Comparison of ENCODE assay signal across 9 mouse cellular contexts in genomic region chr11:74634490-74635275, GRCm38 (mm10). TPM values are rescaled to one million over a fixed set of nuclear protein-coding genes. Genes with fewer than 3 reads are reported as not detected.
DNase-seq lines count a peak whose midpoint lies in the region; ATAC-seq lines count a peak whose summit lies in the region.
"Had no signal": no experiment of that assay in that cellular context is flagged by ENCODE, and none has a peak within 500 bp of the region (broad histone marks: within the 10 kb centered on the region; RNA-seq: fewer than 3 reads in every experiment).

No protein-coding gene starts in this region.

- H3K27ac ChIP-seq in liver, embryonic 12.5 days: no peak overlapping the region
- no peak overlapping the region for H3K27ac ChIP-seq in neural tube, embryonic 11.5 days (ENCODE audit: low read depth, low read length)

- intact Hi-C loops in left cerebral cortex, postnatal 25 days (cut with DNase I): loop anchor here (5.0 kb wide), 2 partner anchors 88 to 203 kb away; partner anchors contain the start of gene Pafah1b1

- no peaks in the 10 kb centered on the region for H3K9me3 ChIP-seq in liver, embryonic 12.5 days (replicated peaks)
- no peaks in the 10 kb centered on the region for H3K9me3 ChIP-seq in neural tube, embryonic 11.5 days (ENCODE audit: control insufficient read depth, low read length)

- 65% methylated on average over 5 of the region's 5 CpGs for WGBS in liver, embryonic 12.5 days (ENCODE audit: insufficient replicate concordance)
- 67% methylated on average over 5 of the region's 5 CpGs for WGBS in neural tube, embryonic 11.5 days

- no peak overlapping the region for H3K4me3 ChIP-seq in liver, embryonic 12.5 days
- no peak overlapping the region for H3K4me3 ChIP-seq in neural tube, embryonic 11.5 days (ENCODE audit: low read depth, low read length)
- H3K4me3 ChIP-seq: myocyte had no signal

- ATAC-seq in liver, embryonic 12.5 days: no peak
- ATAC-seq in neural tube, embryonic 11.5 days (ENCODE audit: insufficient read depth, low FRiP score, low TSS enrichment): no peak

- peak; percentile 53 for DNase-seq in liver
- peak; percentile 50 for DNase-seq in MEL-GATA-1-ER (ENCODE audit: extremely low read depth, low read depth)
- DNase-seq in cerebellum, adult 11-12 months: peak; percentile 68
- DNase-seq in heart, adult 8-10 months (ENCODE audit: low spot score): peak; percentile 77
- DNase-seq in left cerebral cortex, postnatal 25 days (ENCODE audit: low spot score in 2 of 2): peak; percentile 71 to 79
- DNase-seq in neural tube, embryonic 11.5 days (ENCODE audit: low spot score): peak; percentile 70
- DNase-seq in thymus, postnatal 36 days: peak; percentile 45 to 46

- peaks cover 26% of the 10 kb centered on the region for H3K4me1 ChIP-seq in liver, embryonic 12.5 days
- peaks cover 3% of the 10 kb centered on the region; the same call in 1 of the 2 replicates for H3K4me1 ChIP-seq in neural tube, embryonic 11.5 days (ENCODE audit: control insufficient read depth, insufficient read depth, low read length)

- no peak overlapping the region for H3K9ac ChIP-seq in liver, embryonic 12.5 days
- H3K9ac ChIP-seq in neural tube, embryonic 11.5 days (ENCODE audit: low read length): no peak overlapping the region

- no peak overlapping the region for H3K4me2 ChIP-seq in liver, embryonic 12.5 days
- H3K4me2 ChIP-seq in neural tube, embryonic 11.5 days (ENCODE audit: low read depth): no peak overlapping the region

- peaks cover 87% of the 10 kb centered on the region for H3K36me3 ChIP-seq in liver, embryonic 12.5 days
- no peaks in the 10 kb centered on the region for H3K36me3 ChIP-seq in neural tube, embryonic 11.5 days (ENCODE audit: control insufficient read depth, insufficient read depth, low read length)

- peaks cover 48% of the 10 kb centered on the region for H3K27me3 ChIP-seq in liver, embryonic 12.5 days (replicated peaks)
- H3K27me3 ChIP-seq in neural tube, embryonic 11.5 days (ENCODE audit: control insufficient read depth, insufficient read depth, low read length): peaks cover 2% of the 10 kb centered on the region

RNA-seq across cellular contexts. Expression of gene Cluh, which starts 14.6 kb away (rescaled TPM):
- 49.6 and 50.1 TPM in 2 replicates for polyA plus RNA-seq in liver, embryonic 12.5 days (2016; fragmentation: Nextera tagmentation; extraction: Ambion mirVana)
- total RNA-seq in heart, adult 8-10 months (2022): 100 to 1,000 TPM; 210 to 221 (median 215) TPM
- total RNA-seq in left cerebral cortex, postnatal 25 days (2021): 10 to 100 TPM; 60.3 to 64.1 TPM
- polyA plus RNA-seq in neural tube, embryonic 11.5 days (2014; fragmentation: Nextera tagmentation; extraction: Ambion mirVana): 15.6 and 15.8 TPM in 2 replicates

RNA-seq across cellular contexts. Expression of gene Ccdc92b, which starts 15.3 kb away (rescaled TPM):
- 14.7 and 16.0 TPM in 2 replicates for polyA plus RNA-seq in liver, embryonic 12.5 days (2016; fragmentation: Nextera tagmentation; extraction: Ambion mirVana)
- total RNA-seq in heart, adult 8-10 months (2022): under 1 TPM; 0.09 to 0.47 (median 0.21) TPM
- total RNA-seq in left cerebral cortex, postnatal 25 days (2021): 10 to 100 TPM; 26.1 to 26.3 TPM
- polyA plus RNA-seq in neural tube, embryonic 11.5 days (2014; fragmentation: Nextera tagmentation; extraction: Ambion mirVana): 1.9 TPM in 2 replicates

RNA-seq across cellular contexts. Expression of gene Rap1gap2, which starts 24.0 kb away (rescaled TPM):
- polyA plus RNA-seq in liver, embryonic 12.5 days (2016; fragmentation: Nextera tagmentation; extraction: Ambion mirVana): 0.96 and 1.4 TPM in 2 replicates
- 10 to 100 TPM; 74.3 to 93.7 (median 83.1) TPM for total RNA-seq in heart, adult 8-10 months (2022)
- 100 to 1,000 TPM; 175 to 205 TPM for total RNA-seq in left cerebral cortex, postnatal 25 days (2021)
- 2.7 and 3.3 TPM in 2 replicates for polyA plus RNA-seq in neural tube, embryonic 11.5 days (2014; fragmentation: Nextera tagmentation; extraction: Ambion mirVana)

Comparison
In these comparisons a context has a peak if more than half of its experiments do, and no peak if none do; other contexts are left out.
1. RNA of gene Ccdc92b, which starts 15.3 kb away (total RNA-seq): 26.1 to 26.3 TPM in left cerebral cortex, postnatal 25 days; 0.09 to 0.47 TPM in heart, adult 8-10 months; every median in the first group is over 10 times any median in the second.
2. Peak in every context shown above with its lines, with median percentiles within 50 percentile points of each other: DNase-seq.